Mouse (Mus musculus) left cerebral cortex, adult 2 months (tissue): ENCODE measurements around the gene Astn2. TPM values are rescaled to one million over a fixed set of nuclear protein-coding genes. Genes with fewer than 3 reads are reported as not detected.

Source experiments
- DNase-seq, 2 experiments: peaks; one replicate each; pipeline ENCODE4 v3.0.0; 2021 to 2022; ENCODE audit warnings: low spot score in 2 of 2, mixed read lengths in 1 of 2; ENCODE audit errors: extremely low spot score in 1 of 2
- H3K27ac ChIP-seq: fragments of 200-600 bp; 2 replicates; pipeline ENCODE4 v1.8.1; 2022
- H3K4me3 ChIP-seq: fragments of 200-600 bp; 2 replicates; pipeline ENCODE4 v1.8.1; 2022
- CTCF ChIP-seq: fragments of 200-600 bp; IDR thresholded peaks from 2 replicates; pipeline ENCODE4 v1.8.1; 2022; ENCODE audit warnings: antibody characterized with exemption, mild to moderate bottlenecking, moderate library complexity
- intact Hi-C: fragments of 180-260 bp; cut with DNase I; formaldehyde crosslinking; loops from one replicate; pipeline ENCODE4 v1.15.1; 2025
- total RNA-seq, 2 experiments: library from RNA; stranded (reverse); gene quantifications; 2 replicates each; pipeline ENCODE4 v1.2.3; 2021

The Astn2 gene
- total RNA-seq, 2 experiments from 2014 or later = 38.3 to 40.3 TPM

- intact Hi-C loops = no loop called here
- no peak for TF ChIP-seq CTCF
- H3K27ac ChIP-seq = no peak overlapping the region
- no peak for DNase-seq
- H3K4me3 ChIP-seq = no peak overlapping the region
Observed at GRCm38 (mm10) chr4:66306377-66306776, 98.0 kb downstream of the Astn2 start.

GRCm38 (mm10) chr4:66302686-66303310 is 101.6 kb downstream of the Astn2 start:
- no peak for TF ChIP-seq CTCF
- Histone ChIP-seq H3K4me3 (no peak overlapping the region), H3K27ac (no peak overlapping the region)
- no peak for DNase-seq
- intact Hi-C loops = no loop called here

- DNase-seq = no peak
- no peak overlapping the region for H3K4me3 ChIP-seq
- H3K27ac ChIP-seq = no peak overlapping the region
- intact Hi-C loops = no loop called here
- TF ChIP-seq CTCF = no peak
Observed at GRCm38 (mm10) chr4:66285034-66285433, 119.4 kb downstream of the Astn2 start.

- no peak for TF ChIP-seq CTCF
- no peak overlapping the region for H3K4me3 ChIP-seq
- no peak for DNase-seq
- intact Hi-C loops = no loop called here
- no peak overlapping the region for H3K27ac ChIP-seq
Observed at GRCm38 (mm10) chr4:66276096-66276495, 128.3 kb downstream of the Astn2 start.

- no peak overlapping the region for H3K27ac ChIP-seq
- no peak overlapping the region for H3K4me3 ChIP-seq
- TF ChIP-seq CTCF = no peak
- no peak for DNase-seq
- intact Hi-C loops = no loop called here
Observed at GRCm38 (mm10) chr4:66271550-66272117, 132.8 kb downstream of the Astn2 start.

DNA sequence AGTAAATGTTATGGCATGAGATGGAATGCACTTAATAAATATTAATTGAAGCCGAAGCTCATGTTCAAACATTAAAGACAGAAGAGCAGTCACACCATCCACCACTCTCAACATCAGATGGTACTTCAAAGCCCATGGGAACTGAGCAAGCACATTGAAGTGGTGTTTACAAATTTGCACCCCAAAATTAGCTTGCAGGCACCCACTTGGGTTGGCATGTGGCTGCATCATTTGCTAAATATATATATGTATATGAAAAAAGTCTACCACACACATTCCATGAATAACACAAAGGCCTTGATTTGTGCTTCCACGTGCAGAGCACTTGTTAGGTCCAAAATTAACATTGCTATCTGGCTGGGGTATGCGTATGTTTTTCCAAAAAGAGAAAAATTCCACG is 140.4 kb downstream of the Astn2 start:
- no peak for DNase-seq
- no peak overlapping the region for H3K27ac ChIP-seq
- intact Hi-C loops = no loop called here
- TF ChIP-seq CTCF = no peak
- no peak overlapping the region for H3K4me3 ChIP-seq

DNA sequence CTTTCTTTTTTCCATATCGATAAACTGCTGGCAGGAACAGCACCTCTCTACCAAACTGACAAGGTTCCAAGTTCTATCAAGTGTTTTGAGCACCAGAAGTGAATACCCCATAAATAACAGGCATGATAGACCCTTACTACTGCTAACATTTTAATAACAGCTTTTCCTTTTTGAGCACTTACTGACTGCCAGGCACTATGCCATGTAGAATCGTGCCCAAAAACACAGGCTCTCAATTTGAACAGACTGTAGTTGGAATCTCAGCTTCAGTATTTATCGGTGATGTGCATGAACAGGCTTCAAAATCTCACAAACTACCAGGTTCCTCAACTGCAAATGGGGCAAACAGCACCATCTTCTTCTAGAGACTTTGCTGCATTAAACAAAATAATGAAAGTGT is 143.1 kb downstream of the Astn2 start:
- Histone ChIP-seq H3K4me3 (no peak overlapping the region), H3K27ac (no peak overlapping the region)
- TF ChIP-seq CTCF = no peak
- DNase-seq = no peak
- intact Hi-C loops = no loop called here

DNA sequence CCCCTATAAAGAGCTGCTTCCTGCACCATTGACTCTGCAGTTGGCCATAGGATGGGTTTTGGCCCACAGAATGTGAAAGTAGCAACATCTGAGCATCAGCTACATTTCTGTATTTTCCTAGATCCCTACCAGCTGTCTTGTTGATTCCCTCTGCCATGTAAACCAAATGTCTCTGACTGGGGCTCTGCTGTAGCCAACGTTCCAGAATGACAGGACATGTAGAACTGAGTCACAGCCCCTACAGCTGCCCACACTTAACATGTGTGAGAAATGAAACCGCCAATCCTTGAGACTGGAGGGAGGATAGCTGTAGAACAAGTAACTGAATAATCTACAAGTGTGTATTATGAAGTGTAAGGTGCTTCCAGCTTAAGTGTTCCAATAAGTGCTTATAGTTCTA is 145.5 kb downstream of the Astn2 start:
- H3K4me3 ChIP-seq = no peak overlapping the region
- H3K27ac ChIP-seq = no peak overlapping the region
- no peak for TF ChIP-seq CTCF
- no peak for DNase-seq
- intact Hi-C loops = no loop called here

DNA sequence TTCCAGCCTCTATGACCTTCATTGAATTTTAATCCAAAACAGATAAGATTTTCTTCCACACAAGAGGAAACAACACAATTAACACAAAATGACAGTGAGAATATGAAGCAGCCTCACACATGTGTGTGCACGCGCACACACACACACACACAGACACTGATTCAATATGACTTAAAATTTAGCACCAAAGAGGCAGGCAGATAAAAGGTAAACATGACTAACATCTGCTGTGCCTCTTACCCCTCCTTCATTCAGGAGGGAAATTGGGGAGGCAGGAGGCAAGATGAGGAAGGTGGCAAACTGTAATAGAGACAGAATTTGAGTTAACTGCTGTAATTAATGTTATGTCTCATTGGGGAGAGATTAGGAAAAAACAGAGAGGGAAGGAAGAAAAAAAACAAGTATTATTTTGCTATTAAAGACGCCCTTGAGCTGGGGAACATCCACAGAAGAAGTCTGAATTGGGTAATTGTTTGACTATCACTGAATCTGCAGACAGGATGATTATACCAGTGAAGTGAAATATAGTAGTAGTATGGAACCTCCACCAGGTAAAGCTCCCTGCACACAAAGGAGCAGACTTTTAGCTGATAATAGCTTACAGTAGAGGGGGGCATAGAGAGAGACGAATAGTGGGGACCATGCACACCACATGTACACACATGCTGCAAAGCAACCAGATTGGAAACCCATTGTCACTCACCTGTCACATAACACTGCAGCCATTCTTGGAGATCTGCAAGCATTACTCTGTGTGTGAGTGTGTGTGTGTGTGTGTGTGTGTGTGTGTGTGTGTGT is 149.5 kb downstream of the Astn2 start:
- Histone ChIP-seq H3K4me3 (no peak overlapping the region), H3K27ac (no peak overlapping the region)
- no peak for TF ChIP-seq CTCF
- DNase-seq = no peak
- intact Hi-C loops = no loop called here

GRCm38 (mm10) chr4:66248521-66248920 is 155.9 kb downstream of the Astn2 start:
- DNase-seq = no peak
- no peak for TF ChIP-seq CTCF
- Histone ChIP-seq H3K4me3 (no peak overlapping the region), H3K27ac (no peak overlapping the region)
- intact Hi-C loops = no loop called here

GRCm38 (mm10) chr4:66242683-66243082 is 161.7 kb downstream of the Astn2 start:
- Histone ChIP-seq H3K4me3 (no peak overlapping the region), H3K27ac (no peak overlapping the region)
- no peak for DNase-seq
- intact Hi-C loops = no loop called here
- TF ChIP-seq CTCF = no peak

DNA sequence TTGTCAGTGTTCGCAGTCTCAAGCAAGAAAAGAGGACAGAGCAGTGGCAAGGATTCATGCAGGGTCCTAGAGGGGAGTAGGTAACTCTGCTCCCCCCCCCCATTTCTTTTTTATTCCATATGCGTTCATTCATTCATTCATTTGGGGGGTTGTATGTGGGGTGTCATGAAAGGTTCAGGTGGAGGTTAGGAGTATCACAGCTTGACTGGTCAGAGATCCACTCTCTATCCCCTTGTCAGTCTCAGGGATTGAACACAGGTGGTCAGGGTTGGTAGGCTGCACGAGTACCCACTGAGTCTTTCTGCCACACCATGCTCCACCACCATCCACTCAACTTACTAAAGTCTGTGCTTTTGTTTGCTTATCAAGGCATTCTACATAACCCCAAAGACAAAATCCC is 171.6 kb downstream of the Astn2 start:
- TF ChIP-seq CTCF = no peak
- intact Hi-C loops = no loop called here
- H3K27ac ChIP-seq = no peak overlapping the region
- no peak for DNase-seq
- no peak overlapping the region for H3K4me3 ChIP-seq
